14 mouse cellular contexts compared by ENCODE assay signal in genomic region chr17:10087192-10087886, GRCm38 (mm10).
"Had no signal": no experiment of that assay in that cellular context is flagged by ENCODE, and none has a peak within 500 bp of the region (broad histone marks: within the 10 kb centered on the region; RNA-seq: fewer than 3 reads in every experiment).

No protein-coding gene starts in this region.

- H3K4me1 ChIP-seq: limb, embryonic 12.5 days; midbrain, embryonic 15.5 days; neural tube, embryonic 12.5 days had no signal

- H3K27ac ChIP-seq: layer of hippocampus, adult 2 months; limb, embryonic 12.5 days; liver, embryonic 12.5 days; macrophage; midbrain, embryonic 15.5 days; neural tube, embryonic 12.5 days; stomach, postnatal 0 days had no signal

- DNase-seq: kidney, postnatal 10 days; kidney, postnatal 4 days; lung, postnatal 14 days; thymus, postnatal 4 days had no signal

- H3K9ac ChIP-seq: limb, embryonic 12.5 days; liver, embryonic 12.5 days; lung, embryonic 15.5 days; midbrain, embryonic 15.5 days; neural tube, embryonic 12.5 days had no signal

- H3K9me3 ChIP-seq: limb, embryonic 12.5 days; liver, embryonic 12.5 days; neural tube, embryonic 12.5 days had no signal

- H3K36me3 ChIP-seq: limb, embryonic 12.5 days; liver, embryonic 12.5 days; lung, embryonic 15.5 days; midbrain, embryonic 15.5 days; neural tube, embryonic 12.5 days had no signal

- ATAC-seq: liver, embryonic 12.5 days; midbrain, embryonic 15.5 days had no signal

- H3K4me2 ChIP-seq: limb, embryonic 12.5 days; liver, embryonic 12.5 days; lung, embryonic 15.5 days; midbrain, embryonic 11.5 days; midbrain, embryonic 15.5 days; neural tube, embryonic 12.5 days had no signal

- H3K4me3 ChIP-seq: layer of hippocampus, adult 2 months; limb, embryonic 12.5 days; liver, embryonic 12.5 days; lung, embryonic 15.5 days; megakaryocyte, embryonic 14.5 days; midbrain, embryonic 15.5 days; neural tube, embryonic 12.5 days had no signal

- H3K27me3 ChIP-seq: limb, embryonic 12.5 days; liver, embryonic 12.5 days; lung, embryonic 15.5 days; megakaryocyte, embryonic 14.5 days; midbrain, embryonic 15.5 days; neural tube, embryonic 12.5 days had no signal
